Mouse (Mus musculus) right cerebral cortex, postnatal 36 days (tissue): ENCODE measurements around the gene Gm5916.

Experiments
- DNase-seq, 2 experiments: peaks; one replicate each; pipeline ENCODE4 v3.0.0; 2022; ENCODE audit warnings: low spot score in 2 of 2, mixed read lengths in 1 of 2

Gene Gm5916

GRCm38 (mm10) chr9:36128679-36129078 is at the start of gene Gm5916:
Gene Gm5916 (minus strand): TSS chr9:36128779.
- DNase-seq = no peak
